Mouse (Mus musculus): ENCODE results near the gene Ikzf1. TPM values are rescaled to one million over a fixed set of nuclear protein-coding genes. Genes with fewer than 3 reads are reported as not detected.

Ikzf1 gene
- polyA plus RNA-seq, 1 experiment from 2014 or later: 1.9 TPM

DNA sequence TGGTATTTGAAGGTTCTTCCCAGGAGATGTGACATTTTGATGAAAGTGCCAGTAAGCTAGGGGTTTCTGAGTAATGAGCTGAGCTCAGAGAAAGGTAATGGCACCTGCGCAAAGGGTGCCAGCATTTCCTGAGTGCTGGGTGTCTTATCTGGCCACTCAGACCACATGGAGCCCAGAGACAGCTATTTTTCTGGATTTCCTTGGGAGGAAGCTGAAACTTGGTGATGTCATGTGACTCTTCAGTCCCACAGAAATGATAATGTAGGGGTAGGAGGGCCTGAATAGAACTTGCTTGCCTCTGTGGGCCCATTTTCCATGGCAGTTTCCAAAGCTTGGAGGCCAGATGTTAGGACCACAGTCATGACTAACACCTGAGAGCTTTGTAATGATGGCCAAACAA lies 46.9 kb downstream of the Ikzf1 start:
- no peak for ATAC-seq (replicated peaks)

DNA sequence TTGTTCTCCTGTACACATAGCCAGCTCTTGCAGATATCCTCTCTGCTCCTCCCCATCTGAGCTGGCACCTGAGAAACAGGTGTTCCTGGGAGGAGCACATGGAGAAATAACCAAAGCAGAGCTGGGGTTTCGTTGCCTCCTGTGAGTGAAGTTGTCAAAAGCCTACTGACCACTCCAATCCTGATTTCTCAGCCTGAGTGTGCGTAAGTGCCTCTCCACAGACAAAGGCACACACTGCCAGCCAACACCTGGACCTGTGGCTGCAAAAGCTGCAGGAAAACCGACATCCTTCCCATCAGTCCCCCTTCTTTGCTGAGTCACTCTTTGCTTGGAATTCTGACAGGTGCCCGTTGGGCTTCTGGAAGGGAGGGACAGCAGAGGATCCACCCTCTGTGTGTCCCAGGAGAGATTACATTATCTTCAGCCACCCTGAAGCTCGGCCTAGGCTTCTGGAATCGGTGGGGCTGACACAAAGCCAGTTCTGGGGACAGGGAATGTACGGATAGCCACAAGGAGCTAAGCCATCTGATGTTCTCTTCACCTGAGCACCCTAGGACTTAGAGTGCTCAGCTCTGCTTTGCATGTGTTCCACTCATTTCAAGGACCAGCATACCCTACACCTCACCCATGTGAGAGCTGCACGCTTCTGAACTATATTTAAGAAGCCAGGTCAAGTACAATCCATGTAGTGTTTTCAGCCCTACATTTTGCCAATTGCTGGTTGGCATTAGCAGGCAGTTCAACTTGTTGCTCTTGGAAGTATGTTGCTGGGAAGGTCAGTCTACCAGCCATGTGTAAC lies 48.4 kb downstream of the Ikzf1 start:
- Histone ChIP-seq H3K4me3 (no peak overlapping the region), H3K27me3 (replicated peaks) (no peaks in the 10 kb centered on the region), H3K4me2 (no peak overlapping the region), H3K27ac (no peak overlapping the region), H3K9ac (no peak overlapping the region), H3K36me3 (replicated peaks) (no peaks in the 10 kb centered on the region), H3K4me1 (no peaks in the 10 kb centered on the region), H3K9me3 (no peaks in the 10 kb centered on the region)
- 76% methylated on average over 8 of the region's 8 CpGs for WGBS
- ATAC-seq (replicated peaks): no peak

More for the DNA sequence above, 46.9 kb downstream of the Ikzf1 start:
- Histone ChIP-seq H3K9ac (no peak overlapping the region), H3K27me3 (replicated peaks) (no peaks in the 10 kb centered on the region), H3K27ac (no peak overlapping the region), H3K4me2 (no peak overlapping the region), H3K9me3 (no peaks in the 10 kb centered on the region), H3K4me3 (no peak overlapping the region), H3K4me1 (no peaks in the 10 kb centered on the region), H3K36me3 (replicated peaks) (no peaks in the 10 kb centered on the region)
- 100% methylated on average over 1 of the region's 1 CpGs for WGBS

DNA sequence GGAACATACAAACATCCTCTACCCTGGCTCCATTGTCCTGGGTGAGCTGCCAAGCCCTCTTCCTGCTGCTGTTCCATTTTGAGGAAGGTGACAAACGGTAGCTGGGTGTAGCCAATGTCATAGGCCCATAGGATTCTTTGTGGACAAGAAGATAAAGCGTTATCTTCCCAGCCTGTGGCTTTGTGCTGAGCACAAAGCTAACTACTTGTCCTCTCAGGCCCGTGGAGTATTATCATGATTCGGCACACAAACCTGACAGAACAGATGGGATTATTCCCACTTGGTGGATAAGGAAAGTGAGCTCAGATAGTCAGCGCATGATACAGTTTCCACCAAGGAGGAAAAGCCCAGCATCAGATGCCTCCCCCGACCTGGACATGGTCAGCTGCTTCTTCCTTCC lies 50.4 kb downstream of the Ikzf1 start:
- WGBS: 91% methylated on average over 6 of the region's 6 CpGs

DNA sequence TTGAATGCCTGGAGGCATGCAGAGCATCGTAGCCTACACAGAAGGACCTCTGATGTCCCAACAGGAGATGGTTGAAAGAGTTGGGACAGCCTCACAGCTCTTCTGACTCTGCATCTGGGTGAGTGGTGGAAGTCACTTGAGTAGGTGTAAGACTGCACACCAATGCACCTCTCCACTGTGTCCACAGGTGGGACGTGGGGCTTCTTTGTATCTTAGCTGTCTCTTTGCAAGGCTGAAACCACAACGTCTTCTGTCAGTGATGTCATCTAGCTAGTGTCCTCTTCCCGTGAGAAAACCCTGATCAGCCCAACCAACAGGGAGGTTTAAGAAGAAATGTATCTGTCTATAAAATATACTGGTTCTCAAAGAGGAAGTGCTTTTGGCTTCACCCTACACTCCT lies 52.1 kb downstream of the Ikzf1 start:
- Histone ChIP-seq H3K27ac (no peak overlapping the region), H3K4me2 (no peak overlapping the region), H3K9ac (no peak overlapping the region), H3K27me3 (replicated peaks) (no peaks in the 10 kb centered on the region), H3K36me3 (replicated peaks) (no peaks in the 10 kb centered on the region), H3K9me3 (no peaks in the 10 kb centered on the region), H3K4me3 (no peak overlapping the region), H3K4me1 (no peaks in the 10 kb centered on the region)
- WGBS: 87% methylated on average over 4 of the region's 4 CpGs
- ATAC-seq (replicated peaks): no peak

More for the DNA sequence above, 50.4 kb downstream of the Ikzf1 start:
- Histone ChIP-seq H3K36me3 (replicated peaks) (no peaks in the 10 kb centered on the region), H3K27me3 (replicated peaks) (no peaks in the 10 kb centered on the region), H3K9ac (no peak overlapping the region), H3K4me3 (no peak overlapping the region), H3K4me1 (no peaks in the 10 kb centered on the region), H3K9me3 (no peaks in the 10 kb centered on the region), H3K27ac (no peak overlapping the region), H3K4me2 (no peak overlapping the region)
- no peak for ATAC-seq (replicated peaks)

DNA sequence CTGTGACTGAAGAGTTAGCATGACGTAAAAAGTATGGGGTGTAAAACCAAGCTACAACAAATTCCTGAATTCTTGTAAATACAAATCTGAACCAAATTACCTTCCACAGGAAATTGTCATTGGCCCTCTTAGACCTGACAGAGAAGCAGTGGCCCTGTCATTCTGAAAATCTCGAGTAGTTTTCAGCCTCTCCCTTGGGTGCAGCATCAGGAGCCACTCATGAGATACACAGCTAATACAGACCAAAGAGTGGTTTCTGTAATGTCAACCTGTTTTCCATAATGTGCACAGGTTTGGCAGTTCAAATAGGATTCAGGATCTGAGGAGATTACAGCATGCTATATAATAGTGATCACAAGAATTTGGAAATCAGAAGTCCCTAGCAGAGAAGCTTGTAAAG lies 52.8 kb downstream of the Ikzf1 start:
- no peak for ATAC-seq (replicated peaks)
- 71% methylated on average over 2 of the region's 2 CpGs for WGBS
- H3K4me1 ChIP-seq: no peaks in the 10 kb centered on the region
- H3K36me3 ChIP-seq (replicated peaks): no peaks in the 10 kb centered on the region
- H3K4me2 ChIP-seq: no peak overlapping the region
- H3K27ac ChIP-seq: no peak overlapping the region
- no peak overlapping the region for H3K4me3 ChIP-seq
- no peaks in the 10 kb centered on the region for H3K9me3 ChIP-seq
- no peak overlapping the region for H3K9ac ChIP-seq
- no peaks in the 10 kb centered on the region for H3K27me3 ChIP-seq (replicated peaks)

DNA sequence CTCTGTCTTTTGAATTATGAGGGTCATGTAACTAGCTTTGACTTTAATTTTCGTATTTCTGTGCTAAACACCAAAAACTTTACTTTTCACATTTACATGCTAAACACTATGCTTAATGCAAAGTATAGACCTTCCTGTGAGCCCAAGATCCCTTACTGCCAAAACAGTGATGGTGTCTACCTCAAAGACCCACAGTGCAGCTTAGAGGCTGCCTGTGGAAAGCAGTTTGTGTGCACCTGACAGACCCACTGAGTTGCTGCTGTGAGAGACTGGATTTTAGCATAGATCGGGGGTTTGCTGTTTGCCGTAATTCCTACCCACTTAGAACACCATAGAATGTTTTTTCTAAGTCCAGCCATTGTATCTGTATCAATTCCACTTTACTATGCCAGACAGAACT lies 54.3 kb downstream of the Ikzf1 start:
- WGBS: 94% methylated on average over 3 of the region's 3 CpGs
- no peaks in the 10 kb centered on the region for H3K27me3 ChIP-seq (replicated peaks)
- H3K4me2 ChIP-seq: no peak overlapping the region
- H3K9ac ChIP-seq: no peak overlapping the region
- no peaks in the 10 kb centered on the region for H3K9me3 ChIP-seq
- no peaks in the 10 kb centered on the region for H3K36me3 ChIP-seq (replicated peaks)
- H3K27ac ChIP-seq: no peak overlapping the region
- H3K4me1 ChIP-seq: no peaks in the 10 kb centered on the region
- H3K4me3 ChIP-seq: no peak overlapping the region
- ATAC-seq (replicated peaks): no peak

DNA sequence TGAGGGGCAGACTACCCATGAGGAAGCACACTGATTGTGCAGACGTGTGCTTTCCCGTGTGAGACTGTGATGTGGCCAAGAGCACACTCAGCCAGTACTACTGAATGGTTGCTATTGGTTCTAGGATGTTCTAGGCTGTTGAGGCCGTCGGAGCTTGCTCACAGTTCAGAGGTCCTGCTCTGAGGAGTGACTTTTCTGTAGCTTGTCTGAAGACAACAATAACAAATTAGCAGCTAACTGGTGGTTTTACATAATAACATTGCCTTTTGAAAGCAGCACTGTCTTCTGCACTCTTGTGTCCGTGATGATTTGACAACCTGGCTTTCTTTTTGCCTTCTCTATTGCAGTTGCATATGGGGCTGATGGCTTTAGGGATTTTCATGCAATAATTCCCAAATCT lies 55.8 kb downstream of the Ikzf1 start:
- H3K27me3 ChIP-seq (replicated peaks): no peaks in the 10 kb centered on the region
- WGBS: 82% methylated on average over 5 of the region's 5 CpGs
- H3K4me1 ChIP-seq: no peaks in the 10 kb centered on the region
- H3K4me3 ChIP-seq: no peak overlapping the region
- H3K27ac ChIP-seq: no peak overlapping the region
- no peak for ATAC-seq (replicated peaks)
- H3K36me3 ChIP-seq (replicated peaks): no peaks in the 10 kb centered on the region
- H3K9me3 ChIP-seq: no peaks in the 10 kb centered on the region
- no peak overlapping the region for H3K4me2 ChIP-seq
- H3K9ac ChIP-seq: no peak overlapping the region

DNA sequence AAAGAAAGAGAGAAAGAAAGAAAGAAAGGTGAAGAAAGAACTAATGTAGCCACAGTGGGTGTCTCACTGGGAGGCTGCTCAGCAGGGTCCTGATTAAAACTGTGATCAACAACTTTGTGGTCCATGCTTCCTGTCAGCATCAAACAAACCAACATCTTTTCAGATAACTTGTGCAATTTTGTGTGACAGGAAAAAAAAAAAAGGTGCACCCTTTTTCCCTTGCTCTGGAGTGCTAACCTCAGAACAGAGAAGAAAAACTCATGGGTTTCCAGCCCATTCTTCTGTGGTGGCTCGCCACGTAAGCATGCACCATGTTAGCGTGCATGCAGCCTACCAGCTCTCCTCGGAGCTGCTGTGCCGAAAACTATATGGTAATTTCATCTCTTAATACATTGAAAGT lies 56.8 kb downstream of the Ikzf1 start:
- H3K36me3 ChIP-seq (replicated peaks): no peaks in the 10 kb centered on the region
- no peaks in the 10 kb centered on the region for H3K27me3 ChIP-seq (replicated peaks)
- no peaks in the 10 kb centered on the region for H3K4me1 ChIP-seq
- no peak overlapping the region for H3K4me2 ChIP-seq
- no peaks in the 10 kb centered on the region for H3K9me3 ChIP-seq
- no peak for ATAC-seq (replicated peaks)
- no peak overlapping the region for H3K9ac ChIP-seq
- 86% methylated on average over 5 of the region's 5 CpGs for WGBS
- no peak overlapping the region for H3K27ac ChIP-seq
- no peak overlapping the region for H3K4me3 ChIP-seq

DNA sequence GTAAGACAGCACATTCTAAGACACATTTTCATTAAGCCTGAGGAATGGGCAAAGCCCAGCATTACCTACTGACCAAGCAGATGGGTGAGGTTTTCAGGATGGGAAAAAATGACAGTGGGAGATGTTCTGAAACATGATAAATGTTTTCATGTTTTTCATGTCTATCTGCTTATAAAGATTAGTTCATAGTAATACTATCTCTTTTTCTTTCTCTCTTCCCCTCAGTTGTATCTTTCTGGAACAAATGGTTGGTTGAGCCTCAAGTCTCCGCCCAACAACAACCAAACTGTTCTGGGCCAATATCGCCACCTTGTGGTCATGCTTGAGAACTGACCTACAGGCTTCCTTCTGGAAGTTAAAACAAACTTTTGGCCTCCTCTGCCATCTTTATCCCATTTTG lies 57.8 kb downstream of the Ikzf1 start:
- Histone ChIP-seq H3K4me1 (no peaks in the 10 kb centered on the region), H3K9ac (no peak overlapping the region), H3K4me2 (no peak overlapping the region), H3K4me3 (no peak overlapping the region), H3K36me3 (replicated peaks) (no peaks in the 10 kb centered on the region), H3K27me3 (replicated peaks) (no peaks in the 10 kb centered on the region), H3K9me3 (no peaks in the 10 kb centered on the region), H3K27ac (no peak overlapping the region)
- no peak for ATAC-seq (replicated peaks)
- WGBS: 32% methylated on average over 2 of the region's 2 CpGs

DNA sequence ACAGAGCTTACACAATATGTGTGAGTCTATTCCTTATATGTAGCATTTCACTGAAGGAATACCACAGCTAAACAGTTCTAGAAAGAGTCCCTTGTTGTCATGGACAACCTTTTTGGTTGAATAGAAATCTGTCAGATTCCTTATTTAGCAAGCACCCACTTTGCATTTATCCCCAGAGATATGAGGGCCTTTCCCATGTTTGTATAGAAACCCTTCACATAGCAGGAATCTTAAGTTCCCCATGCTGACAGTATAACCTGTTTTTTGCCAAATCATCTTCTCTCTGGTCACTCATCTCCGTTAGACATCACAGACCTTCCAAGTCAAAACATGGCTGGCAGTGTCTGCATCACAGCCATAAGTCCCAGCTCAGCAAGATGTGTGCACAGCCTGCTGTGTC lies 59.4 kb downstream of the Ikzf1 start:
- Histone ChIP-seq H3K9me3 (no peaks in the 10 kb centered on the region), H3K27me3 (replicated peaks) (no peaks in the 10 kb centered on the region), H3K4me3 (no peak overlapping the region), H3K36me3 (replicated peaks) (no peaks in the 10 kb centered on the region), H3K9ac (no peak overlapping the region), H3K4me2 (no peak overlapping the region), H3K27ac (no peak overlapping the region), H3K4me1 (no peaks in the 10 kb centered on the region)
- ATAC-seq (replicated peaks): no peak
- 59% methylated on average over 1 of the region's 1 CpGs for WGBS

DNA sequence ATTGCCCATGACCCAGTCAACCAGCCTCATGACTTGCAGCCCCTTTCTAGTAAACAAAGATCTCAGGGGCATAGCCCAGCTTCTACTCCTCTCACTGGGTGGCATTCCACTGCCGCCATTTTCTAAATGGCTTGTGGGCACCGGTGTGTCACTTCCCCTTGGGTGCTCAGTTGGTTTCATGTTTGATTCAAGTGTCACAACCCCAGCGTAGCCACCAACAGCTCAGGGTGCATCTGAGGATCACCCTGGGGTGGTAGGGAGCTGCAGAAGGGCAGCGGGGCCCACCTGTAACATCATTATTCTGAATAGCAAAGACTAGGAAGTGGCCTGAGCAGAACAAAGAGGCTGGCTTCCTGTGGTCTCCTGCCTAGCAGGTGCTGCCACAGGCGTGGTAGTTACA lies 66.3 kb downstream of the Ikzf1 start:
- Histone ChIP-seq H3K4me1 (no peaks in the 10 kb centered on the region), H3K9me3 (no peaks in the 10 kb centered on the region), H3K36me3 (replicated peaks) (no peaks in the 10 kb centered on the region), H3K9ac (no peak overlapping the region), H3K4me3 (no peak overlapping the region), H3K27ac (no peak overlapping the region), H3K4me2 (no peak overlapping the region), H3K27me3 (replicated peaks) (no peaks in the 10 kb centered on the region)
- no peak for ATAC-seq (replicated peaks)
- WGBS: 86% methylated on average over 5 of the region's 5 CpGs

DNA sequence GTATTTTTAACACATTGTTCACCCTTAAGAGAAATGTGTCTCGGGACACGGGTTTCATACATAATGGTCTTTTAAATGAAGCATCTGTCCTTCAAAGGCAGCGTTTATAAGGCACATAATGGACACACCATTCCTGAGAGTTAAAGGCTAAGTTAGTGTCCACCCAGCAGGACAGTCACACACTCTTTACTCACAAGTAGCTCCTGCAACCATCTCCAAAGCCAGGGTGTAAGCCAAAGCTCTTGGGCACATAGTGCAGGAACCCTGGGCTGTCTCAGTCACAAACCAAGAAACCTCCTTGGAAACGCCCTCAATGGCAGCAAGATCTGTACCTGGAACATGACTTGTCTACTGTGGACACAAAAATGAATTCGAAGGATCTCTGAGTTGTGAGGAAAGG lies 68.1 kb downstream of the Ikzf1 start:
- Histone ChIP-seq H3K4me1 (no peaks in the 10 kb centered on the region), H3K27me3 (replicated peaks) (no peaks in the 10 kb centered on the region), H3K9me3 (no peaks in the 10 kb centered on the region), H3K27ac (no peak overlapping the region), H3K9ac (no peak overlapping the region), H3K4me3 (no peak overlapping the region), H3K36me3 (replicated peaks) (no peaks in the 10 kb centered on the region), H3K4me2 (no peak overlapping the region)
- no peak for ATAC-seq (replicated peaks)
- 83% methylated on average over 5 of the region's 5 CpGs for WGBS

DNA sequence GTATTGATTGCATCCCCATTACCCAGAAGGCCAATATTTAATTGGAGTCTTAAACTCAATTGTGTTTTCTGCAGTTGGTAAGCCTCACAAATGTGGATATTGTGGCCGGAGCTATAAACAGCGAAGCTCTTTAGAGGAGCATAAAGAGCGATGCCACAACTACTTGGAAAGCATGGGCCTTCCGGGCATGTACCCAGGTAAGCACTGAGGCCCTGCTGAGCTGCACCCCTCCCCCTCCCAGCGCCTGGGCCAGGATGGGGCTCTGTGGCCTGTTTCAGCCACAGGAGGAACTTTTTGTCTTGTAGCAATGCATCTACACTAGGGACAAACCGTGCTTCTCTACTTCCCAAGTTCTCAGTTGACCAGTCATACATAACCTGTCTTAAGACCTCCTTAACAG lies 73.3 kb downstream of the Ikzf1 start:
- Histone ChIP-seq H3K9ac (no peak overlapping the region), H3K27ac (no peak overlapping the region), H3K9me3 (no peaks in the 10 kb centered on the region), H3K4me1 (no peaks in the 10 kb centered on the region), H3K4me2 (no peak overlapping the region), H3K4me3 (no peak overlapping the region), H3K36me3 (replicated peaks) (no peaks in the 10 kb centered on the region), H3K27me3 (replicated peaks) (no peaks in the 10 kb centered on the region)
- WGBS: 79% methylated on average over 6 of the region's 6 CpGs
- ATAC-seq (replicated peaks): no peak
